Mouse (Mus musculus): Measurements from ENCODE around the gene Olfr223.

GRCm38 (mm10) chr11:59562837-59563236 lies 30.3 kb downstream of the Olfr223 start:
- TF ChIP-seq CTCF (IDR thresholded peaks at IDR 0.05; ENCODE audit: low read depth, low read length) (no peak), GATA1 (IDR thresholded peaks at IDR 0.05; ENCODE audit: borderline replicate concordance, low read length) (no peak), POLR2AphosphoS5 (IDR thresholded peaks at IDR 0.05; ENCODE audit: insufficient replicate concordance, low read depth, low read length) (no peak), TAL1 (conservative IDR thresholded peaks at IDR 0.05; ENCODE audit: low read depth, low read length) (no peak), GATA2 (IDR thresholded peaks at IDR 0.05; ENCODE audit: borderline replicate concordance, low read depth, low read length) (no peak)

All from G1E (cell line).